Mouse (Mus musculus) MEL (cell line): Measurements from ENCODE around the gene Krt222. TPM values are rescaled to one million over a fixed set of nuclear protein-coding genes. Genes with fewer than 3 reads are reported as not detected.
A peak's percentile ranks its signal among the peaks of the same experiment; 100 is the strongest.

Experiments used
- DNase-seq: peaks from one replicate; pipeline ENCODE4 v3.0.0; 2011; ENCODE audit warnings: low read depth, low spot score
- H3K27ac ChIP-seq: 2 replicates; pipeline ENCODE4 v1.5.1; 2012; ENCODE audit warnings: low read depth, mild to moderate bottlenecking, control low read depth, low read length, moderate library complexity; ENCODE audit not compliant: control insufficient read depth
- H3K27me3 ChIP-seq, 2 experiments: fragments of 150-350 bp in 1 of 2; sonication (generic) in 1 of 2; 2 replicates each; pipeline ENCODE4 v1.6.1; 2012; ENCODE audit warnings: low read length in 2 of 2, mild to moderate bottlenecking in 2 of 2, improper control_type of control experiment in 1 of 2, moderate library complexity in 1 of 2; ENCODE audit not compliant: insufficient read depth in 2 of 2, control insufficient read depth in 1 of 2
- H3K36me3 ChIP-seq, 2 experiments: 2 replicates each; pipeline ENCODE4 v1.6.1; 2012 to 2014; ENCODE audit warnings: low read length in 2 of 2, improper control_type of control experiment in 1 of 2, inconsistent platforms in 1 of 2, mild to moderate bottlenecking in 1 of 2; ENCODE audit not compliant: insufficient read depth in 2 of 2, control insufficient read depth in 1 of 2
- H3K4me1 ChIP-seq, 2 experiments: fragments of 150-350 bp in 1 of 2; sonication (generic) in 1 of 2; 2 replicates each; pipeline ENCODE4 v1.6.1; 2012; ENCODE audit warnings: low read length in 2 of 2, improper control_type of control experiment in 1 of 2, mild to moderate bottlenecking in 1 of 2; ENCODE audit not compliant: insufficient read depth in 2 of 2, control insufficient read depth in 1 of 2
- H3K4me3 ChIP-seq, 2 experiments: fragments of 150-350 bp in 1 of 2; sonication (generic) in 1 of 2; 2 replicates each; pipeline ENCODE4 v1.5.1; 2012; ENCODE audit warnings: low read depth in 2 of 2, low read length in 2 of 2, mild to moderate bottlenecking in 2 of 2, moderate library complexity in 2 of 2, control low read depth in 1 of 2, improper control_type of control experiment in 1 of 2; ENCODE audit not compliant: control insufficient read depth in 1 of 2, insufficient read depth in 1 of 2
- H3K79me2 ChIP-seq: 2 replicates; pipeline ENCODE4 v1.6.1; 2012; ENCODE audit warnings: mild to moderate bottlenecking, low read length, moderate library complexity; ENCODE audit not compliant: control insufficient read depth, poor library complexity, insufficient read depth
- H3K9ac ChIP-seq: 2 replicates; pipeline ENCODE4 v1.6.1; 2012; ENCODE audit warnings: low read depth, mild to moderate bottlenecking, control low read depth, low read length, moderate library complexity; ENCODE audit not compliant: control insufficient read depth, poor library complexity, severe bottlenecking
- H3K9me3 ChIP-seq: fragments of 150-350 bp; sonication (generic); replicated peaks from 2 replicates; pipeline ENCODE4 v1.6.1; 2012; ENCODE audit warnings: mild to moderate bottlenecking, low read length, improper control_type of control experiment, moderate library complexity; ENCODE audit not compliant: insufficient read depth
- BHLHE40 ChIP-seq: IDR thresholded peaks from 2 replicates; pipeline ENCODE4 v1.6.1; 2012; ENCODE audit warnings: low read depth, mild to moderate bottlenecking, inconsistent platforms, low read length, improper control_type of control experiment, borderline replicate concordance
- ELF1 ChIP-seq: IDR thresholded peaks from 2 replicates; pipeline ENCODE4 v1.6.1; 2014; ENCODE audit warnings: low read depth, mild to moderate bottlenecking, inconsistent platforms, low read length, improper control_type of control experiment, moderate library complexity
- ETS1 ChIP-seq: IDR thresholded peaks from 2 replicates; pipeline ENCODE4 v1.6.1; 2012; ENCODE audit warnings: low read depth, mild to moderate bottlenecking, inconsistent platforms, low read length, improper control_type of control experiment, moderate library complexity
- GABPA ChIP-seq: IDR thresholded peaks from 2 replicates; pipeline ENCODE4 v1.6.1; 2012; ENCODE audit warnings: low read depth, mild to moderate bottlenecking, inconsistent platforms, low read length, improper control_type of control experiment, moderate library complexity
- JUND ChIP-seq: IDR thresholded peaks from 2 replicates; pipeline ENCODE4 v1.6.1; 2011; ENCODE audit warnings: low read depth, mild to moderate bottlenecking, improper control_type of control experiment, low read length
- KAT2A ChIP-seq: conservative IDR thresholded peaks from 2 replicates; pipeline ENCODE4 v1.6.1; 2012; ENCODE audit warnings: low read depth, low read length, improper control_type of control experiment, inconsistent platforms
- MAX ChIP-seq: IDR thresholded peaks from 2 replicates; pipeline ENCODE4 v1.6.1; 2011; ENCODE audit warnings: low read length, improper control_type of control experiment
- MEF2A ChIP-seq: IDR thresholded peaks from 2 replicates; pipeline ENCODE4 v1.6.1; 2014; ENCODE audit warnings: low read depth, mild to moderate bottlenecking, inconsistent platforms, low read length, improper control_type of control experiment; ENCODE audit not compliant: poor library complexity, insufficient replicate concordance, severe bottlenecking; ENCODE audit errors: extremely low read depth
- MXI1 ChIP-seq: IDR thresholded peaks from 2 replicates; pipeline ENCODE4 v1.6.1; 2011; ENCODE audit warnings: mild to moderate bottlenecking, low read depth, low read length, improper control_type of control experiment
- MYB ChIP-seq: IDR thresholded peaks from 2 replicates; pipeline ENCODE4 v1.6.1; 2011; ENCODE audit warnings: mild to moderate bottlenecking, low read depth, low read length, improper control_type of control experiment
- MYC ChIP-seq: IDR thresholded peaks from 2 replicates; pipeline ENCODE4 v1.6.1; 2011; ENCODE audit warnings: low read depth, mild to moderate bottlenecking, low read length, improper control_type of control experiment, moderate library complexity
- NELFE ChIP-seq: IDR thresholded peaks from 2 replicates; pipeline ENCODE4 v1.6.1; 2011; ENCODE audit warnings: low read depth, low read length, improper control_type of control experiment
- SIN3A ChIP-seq: IDR thresholded peaks from 2 replicates; pipeline ENCODE4 v1.6.1; 2012; ENCODE audit warnings: low read length, improper control_type of control experiment, inconsistent platforms
- TCF12 ChIP-seq: IDR thresholded peaks from 2 replicates; pipeline ENCODE4 v1.6.1; 2014; ENCODE audit warnings: low read depth, mild to moderate bottlenecking, inconsistent platforms, low read length, improper control_type of control experiment, moderate library complexity
- USF1 ChIP-seq: IDR thresholded peaks from 2 replicates; pipeline ENCODE4 v1.6.1; 2014; ENCODE audit warnings: low read depth, mild to moderate bottlenecking, inconsistent platforms, low read length, improper control_type of control experiment, moderate library complexity
- USF2 ChIP-seq, 2 experiments: IDR thresholded peaks; 2 replicates each; pipeline ENCODE4 v1.6.1; 2011 to 2012; ENCODE audit warnings: improper control_type of control experiment in 2 of 2, low read length in 2 of 2, borderline replicate concordance in 1 of 2, inconsistent platforms in 1 of 2, low read depth in 1 of 2, mild to moderate bottlenecking in 1 of 2; ENCODE audit not compliant: insufficient read depth in 1 of 2
- polyA plus RNA-seq, 2 experiments: library from polyadenylated mRNA; stranded (reverse) in 1 of 2; unstranded in 1 of 2; fragments of >175 nt in 1 of 2; fragments of >200 nt in 1 of 2; gene quantifications; 2 replicates each; pipeline versions ENCODE4 v1.2.1 to v1.2.4; 2012; ENCODE audit warnings: low replicate concordance in 2 of 2, low read depth in 1 of 2; ENCODE audit not compliant: insufficient read length in 2 of 2, insufficient read depth in 1 of 2, missing spikeins in 1 of 2
- total RNA-seq: library from RNA; depleted of rRNA; stranded (reverse); fragments of 300-350 nt; gene quantifications from 2 replicates; pipeline ENCODE4 v1.2.3, GENCODE M21; 2012

Gene Krt222
- total and polyA plus RNA-seq, 3 experiments, result 0.07 TPM; not detected in 2

- peak overlapping the region; percentile 94 for H3K9ac ChIP-seq
- H3K9me3 ChIP-seq, result no peaks in the 10 kb centered on the region
- peak overlapping the region; percentile 91 to 96 for H3K4me3 ChIP-seq
- H3K4me1 ChIP-seq, result peaks cover 8 to 14% of the 10 kb centered on the region in 2 experiments
- DNase-seq, result peak; percentile 59
- H3K27ac ChIP-seq, result peak overlapping the region; percentile 23
- TF ChIP-seq MXI1 (peak; percentile 9; the same call in 1 of the 2 replicates), GABPA (no peak)
- H3K36me3 ChIP-seq, result peaks cover 17 to 18% of the 10 kb centered on the region in 2 experiments
- H3K79me2 ChIP-seq, result peaks cover 29% of the 10 kb centered on the region
- peaks cover 0 to 3% of the 10 kb centered on the region in 2 experiments; a peak in 2 of 4 replicates for H3K27me3 ChIP-seq
Measured at GRCm38 (mm10) chr11:99229641-99230260, 14.1 kb downstream of the Krt222 start.

- no peaks in the 10 kb centered on the region for H3K27me3 ChIP-seq
- H3K79me2 ChIP-seq, result peaks cover 31% of the 10 kb centered on the region
- TF ChIP-seq JUND, result no peak
- no peak for TF ChIP-seq ELF1
- no peak for TF ChIP-seq MYC
- TF ChIP-seq TCF12, result no peak
- no peak for TF ChIP-seq SIN3A
- no peak for TF ChIP-seq BHLHE40
- TF ChIP-seq MEF2A, result no peak
- no peak for TF ChIP-seq MYB
- no peak for TF ChIP-seq NELFE
- TF ChIP-seq USF2 (IDR thresholded peaks at IDR 0.05; ENCODE audit: borderline replicate concordance in 1 of 2, insufficient read depth in 1 of 2, low read depth in 1 of 2, low read length in 2 of 2), result no peak
- TF ChIP-seq ETS1, result no peak
- no peak for TF ChIP-seq USF1
- TF ChIP-seq MAX, result no peak
- no peak for TF ChIP-seq KAT2A
- TF ChIP-seq, all 39 proteins: peak for 0
- DNase-seq, result no peak
- Histone ChIP-seq H3K4me3 (no peak overlapping the region), H3K27ac (no peak overlapping the region), H3K9me3 (no peaks in the 10 kb centered on the region), H3K9ac (no peak overlapping the region), H3K36me3 (peaks cover 12 to 35% of the 10 kb centered on the region in 2 experiments), H3K4me1 (peaks cover 8 to 10% of the 10 kb centered on the region in 2 experiments)
Measured at GRCm38 (mm10) chr11:99226298-99226697, 17.6 kb downstream of the Krt222 start.
